Mouse (Mus musculus): ENCODE data around the gene Gm20388.

- TF ChIP-seq CTCF (IDR thresholded peaks at IDR 0.05; ENCODE audit: low read depth) (no peak), EP300 (IDR thresholded peaks at IDR 0.05; ENCODE audit: low read depth) (no peak)
These were observed 1216.1 kb downstream of the Gm20388 start for GRCm38 (mm10) chr8:121126694-121127093.
